7 mouse cellular contexts compared by ENCODE assay signal in the genomic region with DNA sequence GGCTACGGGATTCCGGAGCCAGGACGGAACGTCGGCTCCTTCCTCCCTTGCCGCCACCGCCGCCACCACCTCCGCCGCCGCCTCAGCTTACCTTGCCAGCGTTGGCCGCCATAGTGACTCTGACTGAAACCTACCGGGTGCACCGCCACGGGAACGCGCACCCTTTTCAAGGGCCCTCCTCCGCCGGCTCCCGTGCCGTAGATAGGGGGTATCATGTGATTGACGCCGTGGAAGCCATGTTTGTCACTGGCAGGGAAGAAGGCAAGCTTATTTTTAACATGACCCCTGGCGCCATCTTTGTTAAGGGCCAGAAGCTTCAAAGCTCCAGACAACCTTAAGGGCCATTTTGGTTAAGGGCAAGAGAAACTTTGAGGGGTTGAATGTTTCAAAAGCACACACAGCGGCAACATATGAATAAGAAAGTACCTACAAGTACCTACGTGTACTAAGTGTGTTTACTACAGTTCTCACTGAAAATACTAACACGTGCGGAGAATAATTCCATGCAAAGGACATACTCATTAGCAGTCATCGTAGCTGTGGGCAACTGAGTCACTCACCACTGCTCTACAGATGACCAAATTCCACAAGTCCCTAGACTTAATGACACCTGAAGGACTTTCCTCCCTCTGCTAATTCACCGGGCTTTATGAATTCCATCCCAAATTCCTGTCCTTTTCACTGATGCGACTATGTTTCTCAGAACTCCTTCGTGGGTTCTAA. TPM values are rescaled to one million over a fixed set of nuclear protein-coding genes. Genes with fewer than 3 reads are reported as not detected.
DNase-seq lines count a peak whose midpoint lies in the region; ATAC-seq and TF ChIP-seq lines count a peak whose summit lies in the region.

A gene (minus strand): TSS at position 175 of the 723 bp plus-strand sequence.

- H3K27ac ChIP-seq in embryonic facial prominence, embryonic 10.5 days (replicated peaks), result peak within 1 kb of the TSS; percentile 94
- peak within 1 kb of the TSS; percentile 91 for H3K27ac ChIP-seq in intestine, postnatal 0 days (ENCODE audit: low read depth, low read length)
- peak within 1 kb of the TSS; percentile 85 for H3K27ac ChIP-seq in midbrain, embryonic 12.5 days (replicated peaks)
- peak within 1 kb of the TSS; percentile 52 for H3K27ac ChIP-seq in small intestine, adult 2 months (ENCODE audit: insufficient read depth, low read depth, low read length)

- peak within 1 kb of the TSS; percentile 98 for H3K4me3 ChIP-seq in embryonic facial prominence, embryonic 10.5 days
- H3K4me3 ChIP-seq in intestine, postnatal 0 days (ENCODE audit: low read depth, low read length), result peak within 1 kb of the TSS; percentile 98
- H3K4me3 ChIP-seq in midbrain, embryonic 12.5 days, result peak within 1 kb of the TSS; percentile 97
- H3K4me3 ChIP-seq in small intestine, adult 2 months (ENCODE audit: low read depth, low read length), result peak within 1 kb of the TSS; percentile 93

- TF ChIP-seq CTCF in intestine, postnatal 0 days (IDR thresholded peaks at IDR 0.05; ENCODE audit: low read depth), result no peak
- no peak for TF ChIP-seq CTCF in small intestine, adult 2 months (IDR thresholded peaks at IDR 0.05; ENCODE audit: extremely low read depth, insufficient read length, insufficient replicate concordance, low read depth, low read length)

- H3K4me1 ChIP-seq in embryonic facial prominence, embryonic 10.5 days, result peaks cover 32% of the 10 kb centered on the region
- H3K4me1 ChIP-seq in intestine, postnatal 0 days (replicated peaks; ENCODE audit: control insufficient read depth, insufficient read depth, low read length), result no peaks in the 10 kb centered on the region
- H3K4me1 ChIP-seq in midbrain, embryonic 12.5 days, result peaks cover 24% of the 10 kb centered on the region
- H3K4me1 ChIP-seq in small intestine, adult 2 months (ENCODE audit: control insufficient read depth, insufficient read depth, insufficient read length, low read length), result peaks cover 3% of the 10 kb centered on the region; the same call in 1 of the 2 replicates

- peak within 1 kb of the TSS; percentile 91 for H3K4me2 ChIP-seq in intestine, postnatal 0 days (replicated peaks; ENCODE audit: low read depth)
- H3K4me2 ChIP-seq in midbrain, embryonic 12.5 days (replicated peaks), result peak within 1 kb of the TSS; percentile 79

- peak; percentile 99 for DNase-seq in adrenal gland, postnatal 10 days
- peak; percentile 97 for DNase-seq in embryonic facial prominence, embryonic 10.5 days (ENCODE audit: low spot score)
- DNase-seq in gonadal fat pad, adult 2 months (ENCODE audit: low read depth), result peak; percentile 95
- peak; percentile 99 for DNase-seq in left cerebral cortex, postnatal 4 days

- H3K27me3 ChIP-seq in embryonic facial prominence, embryonic 10.5 days (replicated peaks; ENCODE audit: low read depth, poor library complexity, severe bottlenecking), result no peaks in the 10 kb centered on the region
- H3K27me3 ChIP-seq in intestine, postnatal 0 days (replicated peaks; ENCODE audit: control insufficient read depth, insufficient read depth, low read length), result no peaks in the 10 kb centered on the region
- H3K27me3 ChIP-seq in midbrain, embryonic 12.5 days, result peaks cover 5% of the 10 kb centered on the region; the same call in 1 of the 2 replicates
- H3K27me3 ChIP-seq in small intestine, adult 2 months (ENCODE audit: control insufficient read depth, insufficient read depth, low read length), result no peaks in the 10 kb centered on the region

- peaks cover 15% of the 10 kb centered on the region for H3K36me3 ChIP-seq in embryonic facial prominence, embryonic 10.5 days (replicated peaks)
- H3K36me3 ChIP-seq in intestine, postnatal 0 days (ENCODE audit: control insufficient read depth, insufficient read depth), result no peaks in the 10 kb centered on the region
- no peaks in the 10 kb centered on the region for H3K36me3 ChIP-seq in midbrain, embryonic 12.5 days
- no peaks in the 10 kb centered on the region for H3K36me3 ChIP-seq in small intestine, adult 2 months (ENCODE audit: control insufficient read depth, insufficient read depth, low read length)

- TF ChIP-seq POLR2A in small intestine, adult 2 months (IDR thresholded peaks at IDR 0.05; ENCODE audit: low read depth, low read length), result peak; percentile 89; the same call in 1 of the 2 replicates

- no peaks in the 10 kb centered on the region for H3K9me3 ChIP-seq in embryonic facial prominence, embryonic 10.5 days
- H3K9me3 ChIP-seq in intestine, postnatal 0 days (ENCODE audit: control insufficient read depth), result no peaks in the 10 kb centered on the region
- no peaks in the 10 kb centered on the region for H3K9me3 ChIP-seq in midbrain, embryonic 12.5 days

- H3K9ac ChIP-seq in intestine, postnatal 0 days (ENCODE audit: low read depth, low read length), result peak within 1 kb of the TSS; percentile 85
- peak within 1 kb of the TSS; percentile 96 for H3K9ac ChIP-seq in midbrain, embryonic 12.5 days (replicated peaks)

- intact Hi-C loops in left cerebral cortex, postnatal 4 days (cut with DNase I), result loop anchor here (5.0 kb wide), 1 partner anchor 47 kb away; no protein-coding TSS in a partner anchor

- WGBS in embryonic facial prominence, embryonic 10.5 days, result 11% methylated on average over 33 of the region's 33 CpGs
- WGBS in intestine, postnatal 0 days, result 12% methylated on average over 32 of the region's 33 CpGs
- WGBS in midbrain, embryonic 12.5 days, result 14% methylated on average over 30 of the region's 33 CpGs
- 11% methylated on average over 33 of the region's 33 CpGs for WGBS in small intestine, adult 2 months

- ATAC-seq in intestine, postnatal 0 days, result peak; percentile 87
- ATAC-seq in midbrain, embryonic 12.5 days (ENCODE audit: low FRiP score, low read depth), result peak; percentile 90

RNA-seq across cellular contexts. Expression of the gene that starts here (rescaled TPM):
- total RNA-seq in adrenal gland, postnatal 10 days (2021), result 100 to 1,000 TPM in 1 of 2 experiments, 10 to 100 TPM in 1; 96.7 to 114 TPM
- polyA plus RNA-seq in embryonic facial prominence, embryonic 10.5 days (2016; fragmentation: Nextera tagmentation; extraction: Ambion mirVana), result 15.8 and 16.7 TPM in 2 replicates
- 24.5 and 28.5 TPM in 2 replicates for polyA plus RNA-seq in gonadal fat pad, adult 2 months (2012; rRNA removed)
- 62.6 and 63.5 TPM in 2 replicates for polyA plus RNA-seq in intestine, postnatal 0 days (2015; fragmentation: Nextera tagmentation; extraction: Ambion mirVana)
- total RNA-seq in left cerebral cortex, postnatal 4 days (2021), result 10 to 100 TPM; 60.7 to 67.6 TPM
- 22.1 and 25.5 TPM in 2 replicates for polyA plus RNA-seq in midbrain, embryonic 12.5 days (2016; fragmentation: Nextera tagmentation; extraction: Ambion mirVana)
- 14.5 and 25.1 TPM in 2 replicates for polyA plus RNA-seq in small intestine, adult 2 months (2012; rRNA removed)

Comparison
In these comparisons a context has a peak if more than half of its experiments do, and no peak if none do; other contexts are left out.
1. Peak in every context shown above with its lines: DNase-seq, ATAC-seq, H3K4me3 ChIP-seq and H3K27ac ChIP-seq.